Mouse (Mus musculus): ENCODE measurements around the gene Pid1. TPM values are rescaled to one million over a fixed set of nuclear protein-coding genes. Genes with fewer than 3 reads are reported as not detected.

The Pid1 gene
- polyA plus RNA-seq (2012; ENCODE audit: low replicate concordance) = 3.7 and 10.2 TPM in 2 replicates

GRCm38 (mm10) chr1:84363967-84364366 lies at the start of gene Pid1:
Gene Pid1 (minus strand): TSS chr1:84364180.

Data from leukemia stem cell, adult 10-12 weeks (primary cell).